Mouse (Mus musculus): Measurements from ENCODE around the gene Olfr380. TPM values are rescaled to one million over a fixed set of nuclear protein-coding genes. Genes with fewer than 3 reads are reported as not detected.

The Olfr380 gene
- total RNA-seq (2023; ENCODE audit: inconsistent age) = not detected in 4 replicates

GRCm38 (mm10) chr11:73457408-73457807 is at the start of gene Olfr380:
Gene Olfr380, minus strand, starts transcription at chr11:73457508.

GRCm38 (mm10) chr11:73491503-73491902 is 34.2 kb upstream of the Olfr380 start, which contains the start of gene Olfr381:
Gene Olfr381, minus strand, starts transcription at chr11:73491603.

GRCm38 (mm10) chr11:73428377-73428776 is 28.9 kb downstream of the Olfr380 start, which contains the start of gene Olfr378:
Gene Olfr378, minus strand, starts transcription at chr11:73428477.

Other genes starting within 250 kb of the Olfr380 start
- gene Trpv1, start 223.2 kb downstream of the Olfr380 start, total RNA-seq (2023; ENCODE audit: inconsistent age) = not detected in 4 replicates
- not detected in 4 replicates for gene Trpv3, start 190.1 kb downstream of the Olfr380 start, total RNA-seq (2023; ENCODE audit: inconsistent age)
- gene Aspa, start 127.9 kb downstream of the Olfr380 start, total RNA-seq (2023; ENCODE audit: inconsistent age) = 0.42 TPM in 1 of 4 replicates, not detected in the others
- gene Gm49340, start 127.8 kb downstream of the Olfr380 start, total RNA-seq (2023; ENCODE audit: inconsistent age) = not detected in 4 replicates
- gene Spata22, start 127.8 kb downstream of the Olfr380 start, total RNA-seq (2023; ENCODE audit: inconsistent age) = not detected in 4 replicates
- gene Olfr20, start 106.7 kb downstream of the Olfr380 start, total RNA-seq (2023; ENCODE audit: inconsistent age) = not detected in 4 replicates
- gene Olfr376, start 86.3 kb downstream of the Olfr380 start, total RNA-seq (2023; ENCODE audit: inconsistent age) = not detected in 4 replicates
- not detected in 4 replicates for gene Olfr1, start 57.9 kb downstream of the Olfr380 start, total RNA-seq (2023; ENCODE audit: inconsistent age)
- not detected in 4 replicates for gene Olfr378, start 29.0 kb downstream of the Olfr380 start, total RNA-seq (2023; ENCODE audit: inconsistent age)
- not detected in 4 replicates for gene Olfr381, start 34.1 kb upstream of the Olfr380 start, total RNA-seq (2023; ENCODE audit: inconsistent age)
- not detected in 4 replicates for gene Olfr382, start 59.7 kb upstream of the Olfr380 start, total RNA-seq (2023; ENCODE audit: inconsistent age)
- not detected in 4 replicates for gene Olfr385, start 135.5 kb upstream of the Olfr380 start, total RNA-seq (2023; ENCODE audit: inconsistent age)
- gene Olfr384, start 141.1 kb upstream of the Olfr380 start, total RNA-seq (2023; ENCODE audit: inconsistent age) = not detected in 4 replicates
- gene Zfp735, start 231.3 kb upstream of the Olfr380 start, total RNA-seq (2023; ENCODE audit: inconsistent age) = not detected in 4 replicates

All from B cell, adult (primary cell).